Mouse (Mus musculus) CD4-positive, CD25-positive, alpha-beta regulatory T cell, adult 4 months (primary cell): ENCODE data around the gene Lgals9. TPM values are rescaled to one million over a fixed set of nuclear protein-coding genes. Genes with fewer than 3 reads are reported as not detected.
A peak's percentile ranks its signal among the peaks of the same experiment; 100 is the strongest.
"Not testable (repeated sequence)": the region's sequence is repeated elsewhere in the genome, so short reads cannot be mapped to it uniquely, and the experiment has no call there.

ENCODE experiments used
- ATAC-seq: one replicate; pipeline ENCODE4 v1.8.0; 2017
- polyA plus RNA-seq, 2 experiments: library from polyadenylated mRNA; unstranded; fragments of 100-300 nt; shearing (Covaris generic); gene quantifications; one replicate each; pipeline ENCODE4 v1.2.1; 2017

Lgals9 gene
- 100 to 1,000 TPM; 289 to 325 TPM for polyA plus RNA-seq

DNA sequence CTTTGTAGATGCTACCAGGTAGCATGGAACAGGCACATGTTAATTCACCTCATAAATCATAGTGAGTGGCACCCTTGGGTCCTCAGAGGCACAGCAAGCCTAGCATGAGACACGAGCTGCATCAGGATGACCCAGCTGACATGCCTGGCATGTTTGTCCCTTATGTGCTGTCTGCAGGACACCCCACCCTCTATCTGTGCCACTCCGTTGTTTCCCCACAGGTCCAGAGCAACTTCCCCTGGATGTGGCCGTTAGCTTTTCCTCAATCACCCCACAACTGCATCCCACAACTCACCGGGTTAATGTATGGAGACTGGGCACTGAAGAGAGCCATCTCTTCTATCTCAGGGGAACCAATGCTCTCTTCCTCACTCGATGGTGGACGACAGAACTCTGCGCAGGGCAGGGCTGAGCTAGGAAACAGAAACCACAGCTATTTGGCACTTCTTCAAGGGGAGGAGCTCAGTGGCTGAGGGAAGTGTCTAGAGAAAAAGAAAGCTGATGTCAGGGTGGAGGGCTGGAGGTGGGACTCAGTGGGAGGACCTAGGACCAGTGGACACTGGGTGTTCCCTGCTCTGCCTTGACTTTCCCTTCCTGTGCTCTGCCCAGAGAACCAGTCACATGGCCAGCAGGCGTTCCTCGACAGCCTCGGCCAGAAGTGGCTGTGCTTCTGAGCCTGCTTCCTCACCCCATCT, at the start of gene Lgals9:
Gene Lgals9, minus strand, starts transcription at position 464 of the 695 bp plus-strand sequence.
- ATAC-seq, result peak; percentile 93

DNA sequence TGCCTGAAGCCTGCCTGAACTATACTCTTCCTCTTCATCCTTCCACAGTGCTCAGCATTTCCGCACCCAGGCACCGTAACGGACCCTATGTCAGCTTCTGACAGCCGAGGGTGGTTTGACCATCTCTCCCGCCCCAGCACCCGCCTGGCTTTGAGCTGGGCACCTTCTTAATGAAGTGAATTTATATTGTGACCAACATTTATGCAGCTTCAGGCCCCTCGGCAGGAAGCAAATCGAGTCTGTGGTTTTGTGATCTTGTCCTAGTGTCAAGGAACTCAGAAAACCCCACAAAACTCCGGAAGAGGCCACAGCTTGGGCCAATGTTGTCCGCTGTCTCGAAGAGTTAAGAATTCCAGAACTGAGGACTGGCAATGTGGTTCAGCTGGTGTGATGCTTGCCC, 48.9 kb upstream of the Lgals9 start:
- no peak for ATAC-seq

DNA sequence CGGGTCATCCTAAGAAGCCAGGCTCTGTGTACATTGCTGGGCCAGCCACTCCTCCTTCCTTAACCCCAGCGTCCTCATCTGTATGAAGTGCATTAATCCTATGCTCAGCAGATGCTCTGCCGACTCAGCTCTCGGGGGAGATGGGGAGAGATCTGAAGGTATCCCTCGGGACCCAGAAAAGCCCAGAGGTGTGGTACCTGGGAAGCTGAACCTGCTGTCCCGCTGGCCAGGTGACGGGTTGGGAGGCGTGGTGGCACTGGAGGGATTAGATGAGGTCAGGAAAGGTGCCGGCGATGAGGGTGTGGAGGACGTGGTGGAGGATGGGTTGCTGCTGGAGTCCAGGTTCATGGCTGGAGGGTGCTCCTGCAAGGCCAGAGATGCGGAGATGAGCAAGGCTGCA, 48.3 kb upstream of the Lgals9 start:
- ATAC-seq, result no peak

DNA sequence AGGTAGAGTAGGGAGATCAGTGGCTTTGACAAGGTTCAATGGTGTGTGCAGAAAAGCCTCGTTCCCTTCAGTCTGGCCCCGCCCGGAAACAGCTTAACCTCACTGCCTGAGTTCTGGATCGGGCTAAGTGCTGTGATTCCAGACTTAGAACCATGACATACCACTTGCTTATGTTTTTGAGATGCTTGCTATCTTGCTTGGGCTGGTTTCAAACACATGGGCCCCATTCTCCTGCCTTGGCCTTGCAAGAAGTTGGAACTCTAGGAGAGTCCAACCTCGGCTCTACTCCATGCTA, 46.7 kb upstream of the Lgals9 start:
- ATAC-seq, result no peak

DNA sequence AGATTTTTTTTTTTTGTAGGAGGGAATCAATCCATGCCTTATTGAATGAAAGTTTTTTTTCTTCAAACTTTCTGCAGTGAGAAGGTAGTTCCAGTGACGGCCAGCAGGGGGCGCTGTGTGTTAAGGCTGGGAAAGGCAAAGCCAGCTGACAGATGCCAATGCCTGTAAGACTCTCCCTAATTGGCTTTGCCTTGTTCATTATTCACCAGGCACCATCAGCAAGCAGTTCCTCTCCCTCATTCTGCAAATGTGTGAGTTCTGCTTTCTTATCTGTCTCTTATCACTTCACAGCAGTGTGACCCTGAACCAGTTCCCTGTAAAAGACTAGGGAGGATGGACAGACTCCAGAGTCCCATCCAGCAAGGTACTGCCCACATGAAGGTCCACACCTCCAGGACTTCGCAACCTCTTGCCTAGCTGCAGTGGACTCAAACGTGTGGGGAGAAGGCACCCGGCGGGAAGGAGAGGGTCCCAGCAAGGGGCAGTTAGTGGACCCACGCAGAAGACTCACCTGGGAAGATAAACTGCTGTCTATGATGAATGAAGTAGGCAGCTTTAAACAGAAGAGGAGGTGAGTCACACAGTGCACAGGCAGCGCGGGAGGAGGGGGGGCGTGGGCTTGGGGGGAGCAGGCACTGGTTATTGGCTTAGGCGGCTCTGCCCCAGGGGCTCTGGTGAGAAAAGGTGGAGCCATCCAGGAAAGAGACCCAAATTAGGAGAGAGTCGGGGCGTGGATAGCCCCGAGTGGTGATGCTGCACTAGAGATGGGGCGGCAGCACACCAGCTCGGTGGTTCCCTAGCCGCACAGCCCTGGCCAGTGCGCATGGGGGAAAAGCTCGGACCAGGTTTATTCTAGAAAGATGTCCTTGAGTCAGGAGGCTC, 46.1 kb upstream of the Lgals9 start:
- peak; percentile 61 for ATAC-seq

DNA sequence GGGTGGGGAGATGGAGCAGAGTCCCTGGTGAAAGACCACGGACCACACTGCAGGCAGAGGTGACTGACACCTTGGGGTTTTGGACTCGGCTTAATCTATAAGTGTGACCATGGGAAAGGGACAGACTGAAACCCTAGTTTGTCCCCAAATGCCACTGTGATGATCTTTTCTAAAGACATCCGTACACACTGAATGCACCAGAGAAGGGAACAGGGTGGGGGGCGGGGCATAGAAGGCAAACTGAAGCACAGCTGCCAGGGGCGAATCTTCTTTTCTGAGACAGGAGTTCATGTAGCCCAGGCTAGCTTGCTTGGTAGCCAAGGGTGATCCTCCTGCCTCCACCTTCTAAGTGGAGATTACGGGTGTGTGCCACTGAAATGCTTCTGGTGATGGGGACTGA, 39.0 kb upstream of the Lgals9 start:
- ATAC-seq, result peak; percentile 38

DNA sequence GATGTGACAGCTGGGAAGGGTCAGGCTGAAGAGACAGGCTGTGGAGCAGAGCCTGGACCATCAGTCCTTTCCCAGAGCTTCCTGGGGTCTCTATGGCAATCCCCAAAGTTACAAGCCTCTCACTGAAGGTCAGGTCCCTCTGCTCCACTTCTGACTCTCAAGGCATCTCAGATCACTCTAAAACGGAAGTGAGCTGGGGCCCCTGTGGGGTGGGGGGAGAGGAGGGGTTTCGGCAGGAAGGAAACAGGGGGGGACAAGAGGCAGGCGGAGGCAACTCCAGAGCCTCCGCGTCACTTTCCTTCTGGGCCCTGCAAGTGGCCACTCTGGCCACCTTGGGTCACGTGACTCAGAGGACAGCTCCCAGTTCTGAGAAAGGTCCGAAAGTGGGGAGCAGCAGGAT, 38.6 kb upstream of the Lgals9 start:
- ATAC-seq, result peak; percentile 93

DNA sequence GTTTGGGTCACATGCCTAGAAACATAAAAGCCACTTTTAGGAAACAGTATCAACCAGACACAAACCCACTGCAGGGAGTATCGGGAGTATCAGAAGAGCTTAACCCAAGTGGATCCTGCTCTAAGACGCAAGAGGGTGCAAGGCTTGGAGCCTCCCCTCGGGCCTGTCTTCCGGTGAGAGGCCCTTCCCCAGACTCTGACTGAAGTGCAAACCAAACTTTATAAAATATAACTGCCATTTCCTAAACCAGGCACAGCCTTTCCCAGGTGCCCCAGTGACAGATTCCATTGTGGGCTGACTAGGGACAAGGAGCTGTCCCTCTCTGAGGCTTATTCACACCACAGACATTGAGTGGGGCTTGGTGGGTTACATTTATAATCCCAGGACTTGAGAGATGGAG, 38.1 kb upstream of the Lgals9 start:
- peak; percentile 26 for ATAC-seq

DNA sequence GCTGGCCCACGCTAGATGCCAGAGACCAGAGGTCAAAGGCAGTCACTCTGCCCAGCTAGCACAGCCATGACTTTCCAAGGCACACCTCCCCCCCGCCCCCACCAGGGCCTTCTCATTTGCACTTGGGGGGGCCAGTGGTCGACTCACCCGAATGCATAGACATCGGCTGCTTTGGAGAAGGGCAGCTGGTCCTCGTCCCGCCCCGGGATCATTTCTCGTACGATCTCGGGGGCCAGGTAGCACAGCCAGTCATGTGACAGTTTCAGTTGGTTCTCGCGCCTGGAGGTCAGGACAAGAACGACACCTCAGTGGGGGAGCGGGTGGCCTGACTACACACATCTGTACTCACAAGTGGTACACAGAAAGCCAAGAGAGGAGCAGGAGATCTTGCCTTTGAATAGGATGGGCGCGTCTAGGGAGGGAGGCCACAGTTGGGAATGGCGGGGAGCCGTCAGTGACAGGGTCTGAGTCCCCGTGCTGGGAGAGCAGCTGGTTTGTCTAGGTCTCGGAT, 35.8 kb upstream of the Lgals9 start:
- ATAC-seq, result no peak

DNA sequence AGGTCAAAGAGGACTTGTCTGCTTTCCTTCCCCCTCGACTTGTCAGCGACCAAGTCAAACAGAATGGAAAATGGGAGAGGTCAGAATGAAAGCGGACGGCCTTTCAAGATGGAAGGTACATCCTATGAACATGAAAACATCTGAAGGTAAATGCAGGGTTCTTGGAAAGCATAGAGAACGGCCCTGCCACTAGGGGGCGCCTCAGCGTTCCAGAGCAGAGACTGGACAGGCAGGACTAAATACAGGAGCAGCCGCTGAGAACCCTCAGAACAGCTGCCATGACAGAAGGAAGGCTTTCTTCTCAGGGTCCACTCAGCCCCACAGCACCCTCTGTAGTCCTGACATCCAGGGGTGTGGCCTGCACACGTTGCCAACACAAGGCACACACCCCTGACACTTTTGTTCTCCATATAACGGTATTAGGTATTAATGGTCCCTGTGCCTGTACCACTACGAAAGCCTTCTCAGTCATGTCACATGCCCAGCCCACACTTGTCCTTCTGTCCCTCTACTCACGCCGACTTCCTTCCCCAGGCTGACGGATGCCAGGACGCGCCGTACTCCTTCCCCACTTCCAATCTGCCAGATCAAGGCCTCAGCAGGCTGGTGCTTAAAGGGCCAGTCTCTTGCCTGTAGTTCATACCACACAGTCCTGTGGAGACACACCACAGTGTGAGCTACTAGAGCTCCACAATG, 35.2 kb upstream of the Lgals9 start:
- no peak for ATAC-seq

DNA sequence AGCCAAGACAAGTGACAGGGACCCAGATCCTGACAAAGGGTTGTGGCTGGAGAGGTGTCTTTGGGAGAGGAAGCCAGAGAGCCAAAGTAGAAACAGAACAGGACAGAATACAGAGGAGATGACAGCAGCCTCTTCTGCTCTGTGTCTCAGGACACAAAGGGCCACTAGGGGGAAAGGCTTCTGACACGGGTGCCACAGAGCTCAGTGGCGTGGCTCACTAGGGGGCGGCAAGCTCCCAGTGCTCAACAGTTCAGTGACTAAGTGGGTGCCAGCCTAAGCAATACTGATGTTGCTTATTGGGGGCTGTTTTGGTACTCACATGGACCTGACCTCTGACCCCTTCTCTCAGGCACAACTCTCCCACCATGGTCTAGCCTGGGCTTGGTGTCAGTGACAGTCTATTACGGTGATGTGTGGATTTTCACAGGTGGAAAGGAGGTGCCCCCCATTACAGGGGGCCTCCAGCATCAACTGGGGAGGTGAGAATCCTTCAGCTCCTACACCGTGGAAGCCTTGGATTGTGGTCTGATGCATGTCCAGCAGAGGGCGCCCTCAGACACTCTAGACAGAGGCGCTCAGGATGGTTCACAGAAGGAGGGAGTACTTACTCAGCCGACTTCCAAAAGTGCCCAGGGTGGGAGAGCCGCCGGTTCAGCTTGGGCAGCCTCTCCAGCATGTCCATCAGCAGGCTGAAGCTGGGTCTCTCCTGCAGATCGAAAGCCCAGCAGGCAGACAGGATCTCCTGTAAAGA, 34.4 kb upstream of the Lgals9 start:
- peak; percentile 47 for ATAC-seq

DNA sequence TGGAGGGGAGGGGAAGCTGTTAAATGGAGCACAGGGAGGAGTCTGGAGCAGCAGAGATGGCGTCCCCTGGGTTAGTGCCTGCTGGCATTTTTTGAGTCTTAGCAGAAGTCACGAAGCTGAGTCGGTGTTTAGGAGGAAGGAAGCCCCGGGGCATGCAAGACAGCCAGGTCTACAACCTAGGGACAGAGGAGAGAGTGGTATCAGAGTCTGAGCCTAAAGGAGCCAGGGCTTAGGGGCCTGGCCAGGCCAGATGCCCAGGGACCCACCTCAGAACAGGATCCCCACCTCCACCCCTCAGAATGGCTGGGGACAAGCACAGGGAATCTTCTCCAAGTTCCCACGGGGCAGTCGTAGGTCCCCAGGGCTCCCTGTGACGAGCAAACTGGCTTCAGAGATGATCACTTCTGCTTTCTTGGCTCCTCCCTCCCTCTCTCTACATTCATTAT, 32.4 kb upstream of the Lgals9 start:
- ATAC-seq, result no peak

DNA sequence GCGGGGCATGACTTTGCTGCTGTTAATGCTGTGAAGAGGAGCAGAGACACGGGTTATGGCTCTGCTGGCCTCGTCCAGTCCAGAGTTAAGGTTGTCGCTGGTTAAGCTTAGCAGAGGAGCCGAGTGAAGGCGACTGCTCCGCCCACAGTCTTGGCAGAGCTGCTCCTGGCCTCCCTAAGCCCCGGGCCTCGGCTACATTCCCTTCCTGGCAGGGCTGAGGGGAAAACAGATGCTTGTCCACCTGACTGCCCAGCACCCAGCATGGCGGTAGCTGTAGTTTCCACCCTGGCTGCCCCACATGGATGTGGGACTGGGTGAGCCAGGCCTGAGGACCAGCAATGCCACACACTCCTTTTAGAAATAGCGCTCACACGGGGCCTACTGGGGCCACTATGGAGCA, 31.5 kb upstream of the Lgals9 start:
- no peak for ATAC-seq

DNA sequence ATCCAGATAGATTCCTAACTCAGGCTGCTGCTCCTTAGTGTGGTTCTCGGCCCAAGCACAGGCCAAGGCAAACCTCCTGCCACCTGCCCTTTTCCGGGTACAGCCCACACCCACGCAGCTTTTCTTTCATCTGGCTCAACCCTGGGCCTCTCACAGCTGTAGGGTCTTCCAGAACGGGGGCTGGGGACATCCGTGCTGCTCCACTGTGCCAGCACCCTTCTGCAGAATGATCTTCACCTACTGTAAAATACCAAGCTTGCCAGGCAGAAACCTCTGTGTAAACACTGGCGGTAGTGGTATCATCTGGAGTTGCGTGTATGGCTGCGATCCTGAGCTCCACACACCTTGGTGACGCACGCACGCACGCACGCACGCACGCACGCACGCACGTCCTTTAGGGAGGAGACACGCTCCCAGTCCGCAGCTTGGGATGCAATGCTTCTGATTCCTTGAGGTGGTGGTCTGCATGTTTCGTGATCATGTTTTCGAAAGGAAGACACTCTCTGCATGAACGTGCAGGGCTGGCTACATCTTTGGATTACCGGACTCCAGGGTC, 31.0 kb upstream of the Lgals9 start:
- no peak for ATAC-seq

DNA sequence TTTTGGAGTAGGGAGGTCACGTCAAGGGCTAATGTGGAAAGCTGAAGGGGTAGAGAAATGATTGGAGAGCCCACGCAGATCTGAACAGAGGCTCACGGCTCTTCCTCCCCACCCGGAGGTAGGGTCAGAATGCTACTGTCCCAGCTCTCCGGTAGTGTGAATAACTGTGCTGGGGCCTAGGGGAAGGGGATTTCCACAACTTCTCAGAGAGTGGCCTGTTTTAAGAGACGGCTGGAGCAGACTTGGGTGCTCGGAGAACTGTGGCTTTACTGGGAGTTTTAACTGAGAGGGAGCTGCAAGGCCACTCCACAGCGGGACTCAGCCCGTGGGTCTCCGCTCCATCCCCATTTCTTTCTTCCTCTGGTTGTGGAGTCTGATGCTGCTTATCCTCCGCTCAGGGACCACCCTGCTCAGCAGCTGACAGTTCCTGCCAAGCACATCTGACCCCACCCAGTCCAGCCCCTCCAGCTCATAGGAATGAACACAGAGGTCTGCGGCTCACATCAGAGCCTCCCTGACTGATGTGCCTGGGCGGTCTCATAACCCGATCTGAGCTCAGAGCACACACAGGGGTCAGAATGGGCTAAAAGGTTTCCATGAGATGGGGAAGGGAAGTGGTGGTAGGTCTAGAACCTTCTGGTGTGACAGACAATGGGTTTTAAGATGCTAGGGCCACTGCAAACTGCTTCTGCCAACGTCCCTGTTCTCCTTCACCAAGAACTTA, 30.0 kb upstream of the Lgals9 start:
- ATAC-seq, result no peak

DNA sequence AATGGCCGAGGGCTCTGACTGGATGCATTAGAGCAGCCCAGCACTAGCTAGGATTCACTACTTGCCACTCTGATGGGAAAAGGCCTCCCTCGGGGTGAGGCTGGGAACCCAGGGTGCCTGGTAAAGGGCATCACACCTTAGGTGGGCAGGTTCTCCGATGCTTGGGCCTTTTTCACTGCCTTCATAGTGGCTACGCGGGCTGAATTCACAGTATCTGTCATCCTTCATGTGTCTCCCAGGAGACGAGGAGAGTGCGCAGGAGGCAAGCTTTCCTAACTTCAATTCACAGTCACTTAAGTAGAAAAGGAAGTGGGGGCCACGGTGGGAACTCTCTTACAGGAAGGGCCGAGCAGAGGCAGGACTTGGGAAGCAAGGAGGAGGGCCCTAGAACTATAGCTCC, 29.1 kb upstream of the Lgals9 start:
- no peak for ATAC-seq

DNA sequence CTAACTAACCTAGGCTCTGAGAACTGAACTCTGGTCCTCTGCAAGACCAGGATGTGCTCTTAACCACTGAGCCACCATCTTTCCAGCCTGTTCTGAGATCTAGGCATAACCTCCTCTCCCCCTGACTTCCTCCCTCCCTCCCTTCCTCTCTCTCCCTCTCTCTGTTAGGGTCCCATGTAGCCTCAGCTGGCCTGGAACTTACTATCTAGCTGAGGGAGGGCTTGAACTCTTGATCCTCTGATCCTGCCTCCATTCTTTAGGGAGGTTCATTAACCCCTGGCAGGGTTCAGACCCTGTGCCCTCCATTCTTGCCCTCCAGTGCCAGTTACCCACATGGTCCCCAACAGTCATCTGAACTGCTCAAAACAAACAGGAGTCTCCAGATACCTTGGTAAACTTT, 28.3 kb upstream of the Lgals9 start:
- ATAC-seq, result no peak

DNA sequence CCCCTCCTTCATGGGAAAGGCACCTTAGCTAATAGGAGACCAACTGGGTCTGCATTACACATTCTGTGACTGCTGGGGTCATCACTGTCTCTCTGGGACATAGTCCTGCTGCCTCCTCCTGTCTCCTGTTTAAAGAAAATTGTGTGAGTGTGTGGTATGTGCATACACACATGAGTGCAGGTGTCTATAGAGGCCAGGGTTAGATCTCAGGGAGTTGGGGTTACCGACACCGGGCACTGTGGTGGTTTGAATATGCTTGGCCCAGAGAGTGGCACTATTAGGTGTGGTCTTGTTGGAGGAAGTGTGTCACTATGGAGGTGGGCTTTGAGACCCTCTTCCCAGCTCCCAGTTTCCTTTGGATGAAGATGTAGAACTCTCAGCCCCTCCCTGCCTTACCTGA, 27.8 kb upstream of the Lgals9 start:
- no peak for ATAC-seq

DNA sequence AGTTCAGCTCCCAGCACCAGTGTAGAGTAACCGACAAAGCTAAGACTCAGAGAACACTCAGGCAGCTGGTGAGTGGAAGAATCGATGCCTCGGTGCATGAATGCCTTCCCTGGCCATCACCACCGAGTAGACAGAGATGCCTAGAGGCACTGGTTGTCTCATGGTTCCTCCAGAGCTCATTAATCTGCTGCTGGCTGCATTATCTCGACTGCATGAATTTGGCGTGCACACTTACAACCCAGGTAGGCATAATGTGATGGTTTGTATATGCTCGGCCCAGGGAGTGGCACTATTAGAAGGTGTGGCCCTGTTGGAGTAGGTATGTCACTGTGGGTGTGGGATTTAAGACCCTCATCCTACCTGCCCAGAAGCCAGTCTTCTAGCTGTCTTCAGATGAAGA, 24.1 kb upstream of the Lgals9 start:
- ATAC-seq, result no peak

DNA sequence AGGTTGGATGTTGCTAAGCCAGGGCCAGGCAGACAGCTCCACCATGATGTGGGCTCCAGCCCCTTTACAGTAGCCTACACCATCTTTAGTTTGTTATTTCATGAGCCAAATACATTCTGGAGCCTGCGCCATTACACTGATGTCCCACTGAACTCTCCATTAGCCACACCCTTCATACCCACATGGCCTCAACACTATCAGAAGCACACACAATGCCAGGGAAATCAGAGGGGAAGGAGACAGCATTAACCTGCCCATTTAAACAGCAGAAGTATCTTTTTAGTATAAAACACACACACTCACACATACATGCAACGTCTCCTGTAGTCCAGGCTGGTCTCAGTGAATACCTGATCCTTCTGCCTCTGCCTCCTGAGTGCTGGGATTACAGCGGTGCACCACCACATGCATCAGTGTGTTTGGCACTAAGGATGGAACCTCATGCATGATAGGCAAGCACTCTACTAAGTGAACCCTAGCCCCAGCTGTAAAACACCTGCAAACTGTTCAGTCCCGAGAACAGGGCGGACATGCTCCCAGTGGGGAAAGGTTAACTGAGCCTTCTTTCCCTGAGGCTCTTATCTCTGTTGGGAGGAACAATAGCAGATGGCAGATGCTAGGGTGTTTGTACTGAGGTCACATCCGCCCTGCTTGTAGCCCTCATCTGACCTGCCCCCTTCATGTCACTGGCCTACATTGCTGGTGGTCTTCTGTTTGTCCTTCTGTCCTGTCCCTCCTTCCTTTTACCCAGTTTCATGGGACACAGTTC, 23.4 kb upstream of the Lgals9 start:
- no peak for ATAC-seq

DNA sequence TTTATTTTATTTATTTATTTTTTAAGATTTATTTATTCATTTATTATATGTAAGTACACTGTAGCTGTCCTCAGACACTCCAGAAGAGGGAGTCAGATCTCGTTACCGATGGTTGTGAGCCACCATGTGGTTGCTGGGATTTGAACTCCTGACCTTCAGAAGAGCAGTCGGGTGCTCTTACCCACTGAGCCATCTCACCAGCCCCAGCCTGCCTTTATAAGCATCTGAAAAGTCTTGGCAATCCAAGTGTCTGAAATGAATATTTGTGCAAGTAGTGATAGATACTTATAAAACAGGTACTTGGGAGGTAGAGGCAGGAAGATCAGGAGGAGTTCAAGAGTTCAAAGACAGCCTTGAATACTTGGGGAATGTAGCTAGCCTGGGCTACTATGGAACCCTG, 22.6 kb upstream of the Lgals9 start:
- not testable (repeated sequence) for ATAC-seq
